Mouse (Mus musculus) embryonic fibroblast, embryonic 13.5 days (primary cell): ENCODE data around the gene Tppp3.

Experiments used
- CTCF ChIP-seq: IDR thresholded peaks from 2 replicates; pipeline ENCODE4 v1.5.1; 2011; ENCODE audit warnings: mild to moderate bottlenecking, control low read depth, low read length, moderate library complexity, borderline replicate concordance; ENCODE audit not compliant: insufficient read depth
- POLR2A ChIP-seq: IDR thresholded peaks from 2 replicates; pipeline ENCODE4 v1.6.1; 2011; ENCODE audit warnings: low read depth, mild to moderate bottlenecking, control low read depth, low read length, moderate library complexity

DNA sequence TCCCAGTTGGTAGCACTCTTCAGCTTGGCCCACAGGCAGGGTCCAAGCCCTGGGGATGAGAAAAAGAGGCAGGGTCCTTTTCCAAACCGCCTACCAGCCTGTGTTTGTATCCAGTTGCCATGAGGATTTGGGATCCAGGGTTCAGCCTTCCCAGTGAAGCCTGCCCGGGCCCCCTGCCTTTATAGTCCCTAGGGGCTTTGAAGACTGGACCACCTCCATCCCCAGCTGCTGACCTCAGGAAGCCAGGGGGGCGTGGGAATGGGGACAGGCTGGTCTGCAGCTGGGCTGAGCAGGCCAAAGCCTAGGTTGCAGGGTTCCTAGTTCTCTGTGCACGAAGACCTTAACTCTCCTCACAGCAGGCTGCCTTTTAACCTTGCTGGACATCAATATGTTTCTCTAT is 3.9 kb upstream of the Tppp3 start:
- TF ChIP-seq CTCF (no peak), POLR2A (no peak)
